Mouse (Mus musculus): ENCODE measurements around the gene Tbc1d15.

The Tbc1d15 gene

GRCm38 (mm10) chr10:115253521-115253920, 2.3 kb upstream of the Tbc1d15 start:
- ChIA-PET CTCF (no interaction called here), POLR2A (no interaction called here)

DNA sequence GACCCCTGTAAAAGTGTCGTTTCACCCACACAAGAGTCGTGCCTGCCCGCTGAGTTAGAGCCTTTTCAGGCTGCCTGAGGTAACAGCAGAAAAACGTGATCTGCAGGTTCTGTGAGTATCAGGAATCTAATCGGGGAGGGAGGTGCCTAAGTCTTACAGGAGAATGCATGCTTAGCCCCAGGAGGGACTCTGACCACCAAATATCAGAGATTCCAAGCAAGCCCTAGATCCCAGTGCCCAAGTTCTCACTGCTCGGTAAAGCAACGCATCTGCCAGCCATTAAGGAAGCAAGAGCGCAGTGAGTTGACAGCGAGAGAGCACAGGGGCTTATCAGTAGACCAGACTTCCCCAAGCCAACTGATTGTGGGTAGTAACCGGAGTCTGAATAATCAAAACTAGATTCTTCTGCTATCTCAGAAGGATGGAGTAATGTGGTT, 1.1 kb upstream of the Tbc1d15 start:
- ChIA-PET POLR2A (interaction anchor here in 2 of 4 experiments (1.2 to 1.9 kb wide), 3 partner anchors 19 to 64 kb away, joined by 3 to 5 read pairs (median 4); partner anchors contain the start of gene Rab21 (in 1 of the 2)), CTCF (no interaction called here)

DNA sequence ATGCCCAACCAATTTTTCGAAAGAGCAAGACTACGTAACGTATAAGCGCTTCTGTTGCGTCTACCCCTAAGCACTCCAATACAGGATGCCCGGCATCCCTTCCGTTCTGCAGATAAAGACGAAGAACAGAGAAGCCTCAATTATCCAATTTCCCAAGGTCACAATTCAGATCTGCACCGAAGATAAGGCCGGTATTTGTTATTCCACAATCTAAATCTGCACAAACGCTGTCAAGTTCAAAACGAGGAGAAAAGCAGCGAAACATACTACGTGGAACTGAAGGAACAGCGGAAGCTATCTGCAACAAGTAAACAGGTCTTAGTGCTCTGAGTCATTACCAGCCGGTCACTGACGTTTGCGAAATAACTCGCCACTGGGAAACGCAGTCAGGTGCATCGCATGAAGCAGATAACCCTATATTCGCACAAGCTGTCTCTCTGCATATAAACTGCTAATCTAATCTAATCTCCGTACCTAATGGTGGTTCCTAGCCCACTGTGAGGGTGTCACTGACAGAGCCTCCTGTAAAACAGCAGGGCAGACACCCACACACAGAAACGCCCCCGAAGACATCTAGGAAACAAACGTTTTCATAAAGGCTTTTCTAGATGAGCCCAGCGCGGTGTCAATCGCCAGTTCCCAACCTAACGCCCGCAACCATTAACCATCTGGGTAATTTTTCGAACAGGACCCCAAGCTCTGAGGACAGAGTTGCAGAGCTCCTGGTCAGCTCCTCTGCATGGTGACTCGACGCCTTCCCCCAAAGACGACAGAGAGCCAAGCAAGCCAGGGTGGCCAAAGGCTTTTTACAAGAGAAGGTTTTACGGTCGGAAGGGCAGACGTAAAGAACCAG, 806 bp downstream of the Tbc1d15 start:
- ChIA-PET CTCF (no interaction called here), POLR2A (interaction anchor here in 2 of 4 experiments (0.6 to 1.9 kb wide), 16 partner anchors 9 to 229 kb away, joined by 3 to 6 read pairs (median 3); partner anchors contain the start of gene Rab21 (in 1 of the 2))

GRCm38 (mm10) chr10:115248041-115248440, 3.2 kb downstream of the Tbc1d15 start:
- POLR2A ChIA-PET: interaction anchor here in 2 of 4 experiments (0.6 to 1.6 kb wide), 15 partner anchors 10 to 68 kb away, joined by 3 to 5 read pairs (median 3); partner anchors contain the start of gene Rab21 (in 1 of the 2)
- CTCF ChIA-PET: no interaction called here

DNA sequence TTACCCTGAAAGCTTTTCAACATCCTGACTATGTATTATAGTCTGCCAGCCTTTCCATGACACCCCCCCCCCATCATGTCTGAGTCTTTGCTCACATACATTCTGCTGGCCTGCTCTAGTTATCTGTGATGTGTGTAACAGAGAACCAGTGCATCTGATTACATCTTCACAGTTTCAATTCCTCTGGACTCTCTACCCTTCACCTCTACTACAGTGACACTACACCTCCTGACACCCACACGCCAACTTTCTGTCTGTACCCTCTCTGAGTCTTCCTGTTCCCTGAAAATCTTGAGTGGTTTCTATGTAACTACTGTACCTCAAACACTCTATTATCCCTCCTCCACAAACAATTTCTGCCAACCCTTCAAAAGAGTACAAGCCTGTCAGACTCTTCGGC, 5.8 kb downstream of the Tbc1d15 start:
- CTCF ChIA-PET: no interaction called here
- POLR2A ChIA-PET: interaction anchor here in 3 of 4 experiments (0.7 to 1.5 kb wide), 7 partner anchors 12 to 341 kb away, joined by 3 to 7 read pairs (median 3); partner anchors contain the start of gene Rab21 (in 1 of the 3)

DNA sequence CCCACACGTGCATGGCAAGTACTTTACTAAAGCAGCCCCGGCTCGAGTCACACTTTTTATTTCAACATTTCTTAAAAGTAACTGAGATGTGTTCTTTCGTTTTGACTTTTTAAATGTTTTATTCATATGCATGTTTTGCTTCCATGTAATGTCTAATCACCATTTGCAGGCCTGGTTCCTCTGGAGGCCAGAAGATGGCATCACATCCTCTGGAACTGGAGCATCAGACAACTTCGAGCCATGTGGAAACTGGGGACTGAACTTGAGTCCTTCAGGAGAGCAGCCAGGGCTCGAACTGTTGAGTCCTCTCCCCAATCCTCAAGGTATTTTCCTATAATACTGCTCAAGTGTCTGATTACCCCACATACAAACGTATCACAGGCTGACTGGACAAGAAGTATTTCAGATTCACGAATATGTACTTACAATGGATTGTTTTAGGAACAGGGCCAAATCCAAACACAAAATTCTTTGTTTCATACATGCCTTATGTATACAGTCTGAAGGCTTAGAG, 10.1 kb downstream of the Tbc1d15 start:
- POLR2A ChIA-PET: interaction anchor here in 1 of 4 experiments (0.7 to 0.9 kb wide), 2 partner anchors 10 to 97 kb away, joined by 3 read pairs; no protein-coding TSS in a partner anchor
- CTCF ChIA-PET: interaction anchor here in 2 of 4 experiments (0.5 to 1.2 kb wide), 2 partner anchors 72 to 1567 kb away, joined by 3 to 4 read pairs; no protein-coding TSS in a partner anchor

DNA sequence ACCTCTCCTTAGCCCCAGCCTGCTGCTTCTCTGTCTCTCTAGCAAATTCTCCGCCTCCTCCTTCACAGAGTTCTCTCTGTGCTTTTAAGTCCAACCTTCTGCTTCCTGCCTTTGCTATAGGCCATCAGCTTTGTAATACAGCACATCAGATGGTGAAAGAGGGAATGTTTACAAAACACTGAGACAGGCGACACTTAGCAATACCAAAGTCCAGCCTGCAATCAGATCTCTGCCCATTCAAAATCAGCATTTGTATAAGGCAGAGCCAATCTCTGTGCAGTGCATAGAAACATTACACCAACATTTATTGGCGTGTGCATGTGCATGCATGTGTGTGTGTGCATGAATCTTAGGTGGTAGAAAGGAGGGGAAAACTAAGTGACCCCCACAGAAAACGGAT, 13.3 kb downstream of the Tbc1d15 start:
- POLR2A ChIA-PET: interaction anchor here in 2 of 4 experiments (0.7 to 1.5 kb wide), 6 partner anchors 9 to 125 kb away, joined by 3 to 4 read pairs (median 3); partner anchors contain the start of genes Rab21 (in 1 of the 2) and Tmem19 (in 1 of the 2)
- CTCF ChIA-PET: no interaction called here

GRCm38 (mm10) chr10:115236733-115237132, 14.5 kb downstream of the Tbc1d15 start:
- CTCF ChIA-PET: no interaction called here

GRCm38 (mm10) chr10:115235501-115235900, 15.8 kb downstream of the Tbc1d15 start:
- ChIA-PET CTCF (no interaction called here), POLR2A (interaction anchor here in 2 of 4 experiments (1.3 to 1.7 kb wide), 5 partner anchors 9 to 81 kb away, joined by 3 to 5 read pairs (median 3); no protein-coding TSS in a partner anchor)

More at GRCm38 (mm10) chr10:115236733-115237132, 14.5 kb downstream of the Tbc1d15 start:
- POLR2A ChIA-PET: interaction anchor here in 1 of 4 experiments (1.7 kb wide), 1 partner anchor 79 kb away, joined by 3 read pairs; no protein-coding TSS in a partner anchor

DNA sequence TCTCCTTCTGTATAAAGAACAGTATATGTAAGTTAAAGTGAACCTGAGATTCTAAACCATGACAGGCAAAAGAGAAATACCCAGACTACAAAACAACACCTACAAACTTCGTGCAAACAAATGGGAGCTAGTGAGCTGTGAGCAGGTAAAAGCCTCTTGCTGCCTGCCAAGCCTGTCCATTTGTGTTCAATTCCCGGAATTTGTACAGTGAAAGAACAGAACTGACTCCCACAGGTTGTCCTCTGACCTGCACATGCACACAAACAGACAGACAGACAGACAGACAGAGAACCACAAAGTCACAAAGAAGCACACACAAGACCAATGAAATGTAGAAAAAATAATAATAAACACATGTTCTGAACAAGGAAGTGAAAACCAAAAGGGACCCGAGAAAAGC, 17.5 kb downstream of the Tbc1d15 start:
- ChIA-PET POLR2A (interaction anchor here in 2 of 4 experiments (0.9 to 2.0 kb wide), 5 partner anchors 10 to 61 kb away, joined by 3 to 7 read pairs (median 4); no protein-coding TSS in a partner anchor), CTCF (interaction anchor here in 1 of 4 experiments (1.1 kb wide), 1 partner anchor 13 kb away, joined by 3 read pairs; no protein-coding TSS in a partner anchor)

- CTCF ChIA-PET: no interaction called here
- POLR2A ChIA-PET: interaction anchor here in 2 of 4 experiments (0.6 to 2.0 kb wide), 7 partner anchors 9 to 62 kb away, joined by 3 to 7 read pairs (median 4); no protein-coding TSS in a partner anchor
These were observed 18.8 kb downstream of the Tbc1d15 start for GRCm38 (mm10) chr10:115232513-115232912.

- POLR2A ChIA-PET: interaction anchor here in 2 of 4 experiments (0.9 to 1.1 kb wide), 2 partner anchors 14 to 16 kb away, joined by 3 read pairs; no protein-coding TSS in a partner anchor
- CTCF ChIA-PET: no interaction called here
These were observed 22.2 kb downstream of the Tbc1d15 start for GRCm38 (mm10) chr10:115229023-115229422.

- ChIA-PET CTCF (interaction anchor here in 1 of 4 experiments (0.6 kb wide), 1 partner anchor 177 kb away, joined by 3 read pairs; no protein-coding TSS in a partner anchor), POLR2A (interaction anchor here in 2 of 4 experiments (0.6 to 1.5 kb wide), 3 partner anchors 11 to 362 kb away, joined by 3 to 5 read pairs (median 3); no protein-coding TSS in a partner anchor)
These were observed 24.7 kb downstream of the Tbc1d15 start for GRCm38 (mm10) chr10:115226586-115226985.

GRCm38 (mm10) chr10:115223845-115224244, 27.4 kb downstream of the Tbc1d15 start:
- ChIA-PET CTCF (no interaction called here), POLR2A (interaction anchor here in 2 of 4 experiments (1.0 to 1.2 kb wide), 3 partner anchors 9 to 89 kb away, joined by 3 read pairs; partner anchors contain the start of gene Tbc1d15 (in 1 of the 2))

DNA sequence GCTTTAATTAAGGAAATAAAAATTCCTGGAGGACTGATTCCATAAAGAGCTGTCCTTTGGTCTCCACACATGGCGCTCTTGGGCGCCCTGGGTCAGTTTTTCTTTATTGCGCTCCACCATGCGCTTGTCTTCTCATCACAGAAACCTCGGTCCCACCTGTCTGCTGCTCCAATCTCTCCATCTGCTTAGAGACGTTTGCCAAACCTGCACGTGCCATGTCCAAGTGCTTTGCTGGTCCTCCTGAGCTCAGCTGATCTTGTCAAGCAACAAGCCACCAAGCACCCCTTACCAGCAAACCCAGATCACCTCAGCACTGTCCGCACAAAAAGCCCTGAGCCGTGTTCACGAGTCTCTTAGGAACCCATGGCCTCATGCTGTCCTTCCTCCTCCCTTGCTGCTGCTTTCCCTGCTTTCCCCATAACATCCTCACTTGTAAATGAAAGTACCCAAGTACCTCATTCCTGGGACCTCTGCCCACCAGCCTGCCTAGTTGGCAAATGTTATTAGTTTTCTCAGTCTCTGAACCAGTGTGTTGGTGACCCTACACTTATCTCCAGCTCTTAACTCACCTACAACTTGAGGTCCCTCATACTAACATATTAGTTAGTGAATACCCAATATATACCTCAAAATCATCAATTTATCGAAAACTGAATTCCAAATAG, 38.2 kb downstream of the Tbc1d15 start:
- POLR2A ChIA-PET: interaction anchor here in 2 of 4 experiments (1.1 to 1.8 kb wide), 9 partner anchors 10 to 102 kb away, joined by 3 to 6 read pairs (median 3); partner anchors contain the start of genes Tph2 (in 2 of the 2) and Rab21 (in 1 of the 2)

DNA sequence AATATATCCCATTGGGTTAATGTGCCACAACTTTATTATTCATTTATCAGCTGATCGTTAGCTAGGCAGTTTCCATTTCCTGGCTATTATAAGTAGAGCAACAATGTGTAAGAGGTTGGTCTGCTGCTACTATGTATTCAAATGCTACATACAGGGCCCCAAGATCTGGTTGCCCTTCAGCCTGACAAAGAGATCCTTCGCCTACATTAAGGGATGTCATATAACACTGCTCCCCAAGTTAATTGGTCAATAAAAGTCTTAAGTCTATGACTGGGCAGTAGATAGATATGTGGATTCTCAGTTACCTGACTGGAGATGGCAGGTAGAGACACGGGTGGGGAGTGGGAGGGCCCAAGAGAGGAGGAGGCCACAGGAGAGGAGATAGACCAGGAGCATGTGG, 45.4 kb downstream of the Tbc1d15 start:
- ChIA-PET CTCF (no interaction called here), POLR2A (interaction anchor here in 2 of 4 experiments (0.8 to 1.3 kb wide), 6 partner anchors 15 to 107 kb away, joined by 3 to 4 read pairs (median 3); no protein-coding TSS in a partner anchor)

More for the DNA sequence above, 38.2 kb downstream of the Tbc1d15 start:
- CTCF ChIA-PET: interaction anchor here in 3 of 4 experiments (0.7 to 1.3 kb wide), 3 partner anchors 28 to 234 kb away, joined by 3 to 6 read pairs (median 4); partner anchors contain the start of gene Tph2 (in 1 of the 3)

GRCm38 (mm10) chr10:115205284-115205683, 46.0 kb downstream of the Tbc1d15 start:
- CTCF ChIA-PET: no interaction called here
- POLR2A ChIA-PET: interaction anchor here in 2 of 4 experiments (0.8 to 1.1 kb wide), 4 partner anchors 15 to 43 kb away, joined by 3 to 4 read pairs (median 4); no protein-coding TSS in a partner anchor

- ChIA-PET POLR2A (interaction anchor here in 1 of 4 experiments (1.0 kb wide), 1 partner anchor 15 kb away, joined by 4 read pairs; no protein-coding TSS in a partner anchor), CTCF (interaction anchor here in 2 of 4 experiments (0.7 to 0.8 kb wide), 2 partner anchors 35 to 132 kb away, joined by 3 read pairs; no protein-coding TSS in a partner anchor)
These were observed 60.1 kb downstream of the Tbc1d15 start for GRCm38 (mm10) chr10:115191214-115191613.

All from embryonic stem cell, embryonic (primary cell).